Mouse (Mus musculus) hindbrain, embryonic 14.5 days (tissue): ENCODE measurements around the gene Vpreb1. TPM values are rescaled to one million over a fixed set of nuclear protein-coding genes. Genes with fewer than 3 reads are reported as not detected.

Experiments
- ATAC-seq: fragments of 200-750 bp; cut with Nextera tagmentation; 2 replicates; pipeline ENCODE4 v1.8.0; 2017; ENCODE audit warnings: moderate number of reproducible peaks, mild to moderate bottlenecking, moderate TSS enrichment, moderate library complexity; ENCODE audit not compliant: low FRiP score
- DNase-seq: peaks from one replicate; pipeline ENCODE4 v3.0.0-alpha.2; 2015; ENCODE audit warnings: low spot score
- H3K27ac ChIP-seq: fragments of 300-500 bp; sonication (generic); 2 replicates; pipeline ENCODE4 v1.5.1; 2014; ENCODE audit warnings: mild to moderate bottlenecking, moderate library complexity
- H3K27me3 ChIP-seq: fragments of 300-500 bp; sonication (generic); 2 replicates; pipeline ENCODE4 v1.6.1; 2014; ENCODE audit warnings: mild to moderate bottlenecking, low read length, mixed read lengths; ENCODE audit not compliant: control insufficient read depth, insufficient read depth
- H3K36me3 ChIP-seq: fragments of 300-500 bp; sonication (generic); replicated peaks from 2 replicates; pipeline ENCODE4 v1.6.1; 2014; ENCODE audit not compliant: control insufficient read depth, insufficient read depth
- H3K4me1 ChIP-seq: fragments of 300-500 bp; sonication (generic); replicated peaks from 2 replicates; pipeline ENCODE4 v1.6.1; 2014; ENCODE audit warnings: antibody characterized with exemption, low read length, mixed read lengths; ENCODE audit not compliant: control insufficient read depth, insufficient read depth
- H3K4me2 ChIP-seq: fragments of 300-500 bp; sonication (generic); replicated peaks from 2 replicates; pipeline ENCODE4 v1.6.1; 2014; ENCODE audit warnings: mild to moderate bottlenecking, moderate library complexity
- H3K4me3 ChIP-seq: fragments of 300-500 bp; sonication (generic); replicated peaks from 2 replicates; pipeline ENCODE4 v1.5.1; 2014; ENCODE audit warnings: mild to moderate bottlenecking, low read length
- H3K9ac ChIP-seq: fragments of 300-500 bp; sonication (generic); 2 replicates; pipeline ENCODE4 v1.6.1; 2014
- H3K9me3 ChIP-seq: fragments of 300-500 bp; sonication (generic); 2 replicates; pipeline ENCODE4 v1.6.1; 2016; ENCODE audit warnings: low read length; ENCODE audit not compliant: control insufficient read depth
- WGBS: fragments of 180-500 bp; shearing (Covaris S2); extraction: QIAGEN DNeasy Blood & Tissue Kit; methylation state at CpG from one replicate; pipeline ENCODE4 v1.1.7; 2014; 5-methylcytosine and 5-hydroxymethylcytosine counted together
- polyA plus RNA-seq: library from polyadenylated mRNA; unstranded; fragments of >200 nt; fragmentation: Nextera tagmentation; extraction: Ambion mirVana; gene quantifications from 2 replicates; pipeline ENCODE4 v1.2.1, GENCODE M21; 2014

Vpreb1 gene
- polyA plus RNA-seq, 1 experiment from 2014 or later, result 0.80 TPM

GRCm38 (mm10) chr16:16896382-16897055 lies 25.9 kb upstream of the Vpreb1 start, which contains the start of gene Ppm1f:
Ppm1f (plus strand) TSS chr16:16896469.
- ATAC-seq, result peak; percentile 93
- Histone ChIP-seq H3K4me3 (peak within 1 kb of the TSS; percentile 64), H3K27ac (peak within 1 kb of the TSS; percentile 62), H3K9me3 (no peaks in the 10 kb centered on the region), H3K9ac (peak within 1 kb of the TSS; percentile 68), H3K4me1 (peaks cover 13% of the 10 kb centered on the region), H3K36me3 (peaks cover 33% of the 10 kb centered on the region), H3K27me3 (no peaks in the 10 kb centered on the region), H3K4me2 (peak within 1 kb of the TSS; percentile 87)
- WGBS, result under 1% methylated on average over 29 of the region's 29 CpGs
- DNase-seq, result peak; percentile 97

GRCm38 (mm10) chr16:16896015-16896381 lies 25.4 kb upstream of the Vpreb1 start:
- Histone ChIP-seq H3K27ac (peak overlapping the region; percentile 16; the same call in 1 of the 2 replicates), H3K27me3 (no peaks in the 10 kb centered on the region), H3K4me1 (peaks cover 13% of the 10 kb centered on the region), H3K36me3 (peaks cover 33% of the 10 kb centered on the region), H3K4me3 (no peak overlapping the region), H3K9me3 (no peaks in the 10 kb centered on the region), H3K4me2 (peak overlapping the region; percentile 87; the same call in 1 of the 2 replicates), H3K9ac (0 out of 2 replicates have a peak overlapping the region, but pooled peaks have one; percentile 68)
- DNase-seq (no peak), ATAC-seq (peak; percentile 76; the same call in 1 of the 2 replicates)
- WGBS, result 22% methylated on average over 4 of the region's 4 CpGs

- 92% methylated on average over 7 of the region's 7 CpGs for WGBS
- ATAC-seq (no peak), DNase-seq (no peak)
- Histone ChIP-seq H3K4me3 (no peak overlapping the region), H3K27ac (no peak overlapping the region), H3K9ac (no peak overlapping the region), H3K4me1 (peaks cover 4% of the 10 kb centered on the region; the same call in 1 of the 2 replicates), H3K9me3 (no peaks in the 10 kb centered on the region), H3K4me2 (no peak overlapping the region), H3K27me3 (no peaks in the 10 kb centered on the region), H3K36me3 (peaks cover 69% of the 10 kb centered on the region)
These were observed 21.7 kb upstream of the Vpreb1 start for GRCm38 (mm10) chr16:16892366-16892765.

- Histone ChIP-seq H3K36me3 (peaks cover 100% of the 10 kb centered on the region), H3K4me2 (no peak overlapping the region), H3K4me3 (no peak overlapping the region), H3K27me3 (no peaks in the 10 kb centered on the region), H3K9me3 (no peaks in the 10 kb centered on the region), H3K9ac (no peak overlapping the region), H3K4me1 (no peaks in the 10 kb centered on the region), H3K27ac (no peak overlapping the region)
- 95% methylated on average over 1 of the region's 1 CpGs for WGBS
- ATAC-seq (no peak), DNase-seq (no peak)
These were observed 17.7 kb upstream of the Vpreb1 start for GRCm38 (mm10) chr16:16888341-16888740.

GRCm38 (mm10) chr16:16879025-16879424 lies 8.4 kb upstream of the Vpreb1 start:
- WGBS, result 92% methylated on average over 5 of the region's 5 CpGs
- DNase-seq, result no peak
- H3K4me3 ChIP-seq, result no peak overlapping the region

GRCm38 (mm10) chr16:16870241-16870616 lies 414 bp downstream of the Vpreb1 start:
- peaks cover 8% of the 10 kb centered on the region for H3K4me1 ChIP-seq
- peak overlapping the region; percentile 66 for H3K4me3 ChIP-seq
- no peaks in the 10 kb centered on the region for H3K27me3 ChIP-seq
- peak overlapping the region; percentile 50 for H3K4me2 ChIP-seq
- peak overlapping the region; percentile 91 for H3K27ac ChIP-seq
- H3K9ac ChIP-seq, result peak overlapping the region; percentile 82; the same call in 1 of the 2 replicates
- DNase-seq (no peak), ATAC-seq (peak; percentile 56)
- H3K36me3 ChIP-seq, result peaks cover 3% of the 10 kb centered on the region; the same call in 1 of the 2 replicates
- H3K9me3 ChIP-seq, result no peaks in the 10 kb centered on the region
- WGBS, result 35% methylated on average over 7 of the region's 7 CpGs

More at GRCm38 (mm10) chr16:16879025-16879424, 8.4 kb upstream of the Vpreb1 start:
- H3K9ac ChIP-seq, result no peak overlapping the region
- H3K27me3 ChIP-seq, result no peaks in the 10 kb centered on the region
- H3K4me1 ChIP-seq, result no peaks in the 10 kb centered on the region
- H3K36me3 ChIP-seq, result peaks cover 86% of the 10 kb centered on the region
- peaks cover 11% of the 10 kb centered on the region; the same call in 1 of the 2 replicates for H3K9me3 ChIP-seq
- no peak overlapping the region for H3K4me2 ChIP-seq
- no peak overlapping the region for H3K27ac ChIP-seq
- no peak for ATAC-seq

- DNase-seq, result no peak
- 66% methylated on average over 4 of the region's 5 CpGs for WGBS
- no peaks in the 10 kb centered on the region for H3K27me3 ChIP-seq
- H3K4me3 ChIP-seq, result no peak overlapping the region
- H3K27ac ChIP-seq, result no peak overlapping the region
- H3K36me3 ChIP-seq, result no peaks in the 10 kb centered on the region
- ATAC-seq, result no peak
- no peak overlapping the region for H3K4me2 ChIP-seq
- H3K9ac ChIP-seq, result no peak overlapping the region
- no peaks in the 10 kb centered on the region for H3K9me3 ChIP-seq
- no peaks in the 10 kb centered on the region for H3K4me1 ChIP-seq
These were observed 4.7 kb downstream of the Vpreb1 start for GRCm38 (mm10) chr16:16865696-16866561.

- Histone ChIP-seq H3K9ac (no peak overlapping the region), H3K4me1 (no peaks in the 10 kb centered on the region), H3K27ac (no peak overlapping the region), H3K36me3 (no peaks in the 10 kb centered on the region), H3K27me3 (no peaks in the 10 kb centered on the region), H3K9me3 (no peaks in the 10 kb centered on the region), H3K4me3 (no peak overlapping the region), H3K4me2 (no peak overlapping the region)
- ATAC-seq (no peak), DNase-seq (no peak)
These were observed 5.4 kb downstream of the Vpreb1 start for GRCm38 (mm10) chr16:16865217-16865616.

- no peak within 1 kb of the TSS for H3K9ac ChIP-seq
- no peaks in the 10 kb centered on the region for H3K36me3 ChIP-seq
- no peak within 1 kb of the TSS for H3K4me3 ChIP-seq
- H3K27me3 ChIP-seq, result no peaks in the 10 kb centered on the region
- H3K4me1 ChIP-seq, result no peaks in the 10 kb centered on the region
- ATAC-seq (no peak), DNase-seq (no peak)
- 78% methylated on average over 2 of the region's 2 CpGs for WGBS
- no peak within 1 kb of the TSS for H3K27ac ChIP-seq
- H3K4me2 ChIP-seq, result no peak within 1 kb of the TSS
- no peaks in the 10 kb centered on the region for H3K9me3 ChIP-seq
These were observed 6.7 kb downstream of the Vpreb1 start, which contains the start of gene Igll1 for GRCm38 (mm10) chr16:16863978-16864377. Igll1 (minus strand) TSS chr16:16863985.
